Mouse (Mus musculus): ENCODE results near the gene 4930402F06Rik. TPM values are rescaled to one million over a fixed set of nuclear protein-coding genes. Genes with fewer than 3 reads are reported as not detected.
A peak's percentile ranks its signal among the peaks of the same experiment; 100 is the strongest.

Gene 4930402F06Rik
- polyA plus RNA-seq, 1 experiment from 2014 or later = not detected

DNA sequence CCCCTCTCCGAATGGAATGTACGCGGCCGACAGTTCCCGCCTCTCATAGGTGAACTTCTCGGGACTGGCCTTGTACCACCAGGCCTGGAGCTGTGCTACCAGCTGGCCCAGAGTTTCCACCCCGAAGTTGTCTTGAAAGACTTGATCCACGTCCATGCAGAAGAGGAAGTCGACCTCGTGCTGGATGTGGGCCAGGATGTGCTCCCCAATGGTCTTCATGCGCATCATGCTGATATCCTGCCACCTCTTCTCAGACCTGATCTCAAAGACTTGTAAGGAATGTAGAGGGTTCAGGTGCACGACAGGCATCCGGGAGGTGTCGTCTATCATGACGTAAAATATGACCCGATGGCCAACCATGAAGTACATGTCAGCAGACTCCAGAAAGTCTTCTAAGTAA, 5.4 kb upstream of the 4930402F06Rik start:
- no peak for DNase-seq (ENCODE audit: low spot score)
- Histone ChIP-seq H3K4me1 (ENCODE audit: control insufficient read depth, insufficient read depth, low read length) (no peaks in the 10 kb centered on the region), H3K4me3 (ENCODE audit: low read depth, low read length) (no peak overlapping the region), H3K36me3 (replicated peaks; ENCODE audit: control insufficient read depth, insufficient read depth, low read depth, low read length) (no peaks in the 10 kb centered on the region), H3K9me3 (replicated peaks; ENCODE audit: control insufficient read depth, low read length) (no peaks in the 10 kb centered on the region), H3K27me3 (ENCODE audit: control insufficient read depth, insufficient read depth, low read length) (no peaks in the 10 kb centered on the region), H3K9ac (replicated peaks; ENCODE audit: low read length) (no peak overlapping the region), H3K27ac (replicated peaks; ENCODE audit: low read depth, low read length) (no peak overlapping the region), H3K4me2 (ENCODE audit: low read depth, low read length) (no peak overlapping the region)
- WGBS = 91% methylated on average over 16 of the region's 16 CpGs
- ATAC-seq (replicated peaks; ENCODE audit: insufficient number of reproducible peaks, low FRiP score, low TSS enrichment, low read depth) = no peak

- Histone ChIP-seq H3K9ac (replicated peaks; ENCODE audit: low read length) (no peak overlapping the region), H3K27me3 (ENCODE audit: control insufficient read depth, insufficient read depth, low read length) (no peaks in the 10 kb centered on the region), H3K4me2 (ENCODE audit: low read depth, low read length) (no peak overlapping the region), H3K4me3 (ENCODE audit: low read depth, low read length) (no peak overlapping the region), H3K9me3 (replicated peaks; ENCODE audit: control insufficient read depth, low read length) (no peaks in the 10 kb centered on the region), H3K27ac (replicated peaks; ENCODE audit: low read depth, low read length) (no peak overlapping the region), H3K4me1 (ENCODE audit: control insufficient read depth, insufficient read depth, low read length) (no peaks in the 10 kb centered on the region), H3K36me3 (replicated peaks; ENCODE audit: control insufficient read depth, insufficient read depth, low read depth, low read length) (no peaks in the 10 kb centered on the region)
- WGBS = 91% methylated on average over 7 of the region's 7 CpGs
- DNase-seq (ENCODE audit: low spot score) (no peak), ATAC-seq (replicated peaks; ENCODE audit: insufficient number of reproducible peaks, low FRiP score, low TSS enrichment, low read depth) (no peak)
These were observed 3.8 kb upstream of the 4930402F06Rik start for GRCm38 (mm10) chr2:35400739-35401138.

DNA sequence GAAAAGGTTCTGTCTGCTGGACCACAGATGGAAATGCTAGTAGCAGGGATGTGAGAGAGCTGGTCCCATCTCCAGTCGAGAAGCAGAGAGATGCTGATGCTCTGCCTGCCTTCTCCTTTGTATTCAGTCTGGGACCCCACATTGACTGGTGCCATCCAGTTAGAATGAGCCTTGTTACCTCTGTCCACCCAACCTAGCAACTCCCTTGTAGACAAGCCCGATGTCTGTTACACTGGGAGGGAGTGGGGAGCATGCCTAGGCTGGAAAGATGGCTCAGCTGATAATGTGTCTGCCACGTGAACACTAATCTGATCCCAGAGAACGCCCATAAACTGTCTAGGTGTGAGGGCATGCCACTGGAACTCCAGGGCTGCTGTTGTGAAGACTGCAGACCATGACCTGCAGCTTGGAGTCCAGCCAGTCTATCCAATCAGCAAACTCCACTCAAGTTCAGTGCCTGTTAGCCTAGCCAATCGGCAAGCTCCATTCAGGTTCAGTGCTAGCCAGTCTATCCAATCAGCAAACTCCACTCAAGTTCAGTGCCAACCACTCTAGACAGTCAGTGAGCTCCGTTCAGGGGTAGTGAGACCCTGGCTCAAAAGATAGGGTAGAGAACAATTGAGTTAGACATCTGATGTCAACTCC, 1.3 kb upstream of the 4930402F06Rik start:
- H3K4me3 ChIP-seq (ENCODE audit: low read depth, low read length) = no peak overlapping the region
- no peaks in the 10 kb centered on the region for H3K4me1 ChIP-seq (ENCODE audit: control insufficient read depth, insufficient read depth, low read length)
- no peaks in the 10 kb centered on the region for H3K9me3 ChIP-seq (replicated peaks; ENCODE audit: control insufficient read depth, low read length)
- ATAC-seq (replicated peaks; ENCODE audit: insufficient number of reproducible peaks, low FRiP score, low TSS enrichment, low read depth) (no peak), DNase-seq (ENCODE audit: low spot score) (no peak)
- WGBS = 83% methylated on average over 6 of the region's 6 CpGs
- H3K4me2 ChIP-seq (ENCODE audit: low read depth, low read length) = no peak overlapping the region
- H3K36me3 ChIP-seq (replicated peaks; ENCODE audit: control insufficient read depth, insufficient read depth, low read depth, low read length) = no peaks in the 10 kb centered on the region
- H3K9ac ChIP-seq (replicated peaks; ENCODE audit: low read length) = no peak overlapping the region
- no peaks in the 10 kb centered on the region for H3K27me3 ChIP-seq (ENCODE audit: control insufficient read depth, insufficient read depth, low read length)
- no peak overlapping the region for H3K27ac ChIP-seq (replicated peaks; ENCODE audit: low read depth, low read length)

DNA sequence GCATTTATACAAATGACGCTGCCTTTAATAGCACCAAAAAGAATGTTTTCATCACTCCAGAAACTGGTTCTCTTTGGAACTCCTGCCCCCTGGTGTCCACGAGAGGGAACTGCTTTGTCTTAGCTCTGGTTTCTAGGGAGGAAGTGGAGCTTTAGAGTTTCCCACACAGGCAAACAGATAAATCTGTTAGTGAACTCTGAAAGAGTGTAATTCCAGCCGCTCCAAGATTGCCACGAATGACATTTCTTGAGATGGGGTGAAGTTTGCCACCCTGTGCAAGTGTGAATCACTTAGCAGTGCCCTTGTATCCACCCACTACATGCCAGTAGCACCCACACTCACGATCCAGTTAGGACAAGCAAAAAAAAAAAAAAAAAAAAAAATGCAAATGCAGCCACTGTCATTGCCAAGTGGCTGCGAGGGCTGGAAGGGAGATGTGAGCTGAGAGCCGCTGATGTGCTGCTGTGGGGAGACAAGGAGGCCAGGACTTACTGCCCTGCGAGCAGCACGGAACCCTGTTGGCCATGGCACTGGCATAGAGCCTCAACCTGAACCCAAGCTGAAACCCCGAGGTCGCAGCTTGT, 707 bp upstream of the 4930402F06Rik start:
- Histone ChIP-seq H3K27ac (replicated peaks; ENCODE audit: low read depth, low read length) (no peak overlapping the region), H3K36me3 (replicated peaks; ENCODE audit: control insufficient read depth, insufficient read depth, low read depth, low read length) (no peaks in the 10 kb centered on the region), H3K4me1 (ENCODE audit: control insufficient read depth, insufficient read depth, low read length) (no peaks in the 10 kb centered on the region), H3K4me2 (ENCODE audit: low read depth, low read length) (no peak overlapping the region), H3K4me3 (ENCODE audit: low read depth, low read length) (no peak overlapping the region), H3K27me3 (ENCODE audit: control insufficient read depth, insufficient read depth, low read length) (no peaks in the 10 kb centered on the region), H3K9ac (replicated peaks; ENCODE audit: low read length) (no peak overlapping the region), H3K9me3 (replicated peaks; ENCODE audit: control insufficient read depth, low read length) (no peaks in the 10 kb centered on the region)
- DNase-seq (ENCODE audit: low spot score) (peak; percentile 79), ATAC-seq (replicated peaks; ENCODE audit: insufficient number of reproducible peaks, low FRiP score, low TSS enrichment, low read depth) (no peak)
- 56% methylated on average over 11 of the region's 11 CpGs for WGBS

DNA sequence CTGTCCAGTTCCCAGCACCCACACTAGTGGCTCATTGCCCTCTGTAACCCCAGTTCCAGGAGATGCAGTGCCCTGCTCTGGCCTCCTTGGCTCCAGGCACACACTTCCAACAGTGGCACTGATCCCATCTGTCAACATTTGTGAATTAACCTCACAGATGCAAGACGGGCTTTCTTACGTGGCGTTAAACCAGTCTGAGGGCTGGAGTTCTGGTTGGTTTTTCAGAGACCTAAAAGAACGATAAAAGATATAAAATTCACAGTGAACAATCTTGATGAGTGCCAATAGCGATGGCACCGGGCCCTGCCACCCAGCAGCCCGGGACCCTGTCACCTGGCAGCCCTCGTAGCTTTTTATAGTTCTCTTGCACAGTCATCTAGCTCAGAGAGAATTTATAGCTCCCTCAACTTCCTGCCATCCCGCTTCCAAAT, 11.5 kb downstream of the 4930402F06Rik start:
- Histone ChIP-seq H3K4me2 (ENCODE audit: low read depth, low read length) (no peak overlapping the region), H3K27ac (replicated peaks; ENCODE audit: low read depth, low read length) (no peak overlapping the region), H3K4me3 (ENCODE audit: low read depth, low read length) (no peak overlapping the region), H3K36me3 (replicated peaks; ENCODE audit: control insufficient read depth, insufficient read depth, low read depth, low read length) (no peaks in the 10 kb centered on the region), H3K9ac (replicated peaks; ENCODE audit: low read length) (no peak overlapping the region), H3K9me3 (replicated peaks; ENCODE audit: control insufficient read depth, low read length) (no peaks in the 10 kb centered on the region), H3K27me3 (ENCODE audit: control insufficient read depth, insufficient read depth, low read length) (no peaks in the 10 kb centered on the region), H3K4me1 (ENCODE audit: control insufficient read depth, insufficient read depth, low read length) (no peaks in the 10 kb centered on the region)
- WGBS = 83% methylated on average over 9 of the region's 9 CpGs
- no peak for ATAC-seq (replicated peaks; ENCODE audit: insufficient number of reproducible peaks, low FRiP score, low TSS enrichment, low read depth)
- no peak for DNase-seq (ENCODE audit: low spot score)

DNA sequence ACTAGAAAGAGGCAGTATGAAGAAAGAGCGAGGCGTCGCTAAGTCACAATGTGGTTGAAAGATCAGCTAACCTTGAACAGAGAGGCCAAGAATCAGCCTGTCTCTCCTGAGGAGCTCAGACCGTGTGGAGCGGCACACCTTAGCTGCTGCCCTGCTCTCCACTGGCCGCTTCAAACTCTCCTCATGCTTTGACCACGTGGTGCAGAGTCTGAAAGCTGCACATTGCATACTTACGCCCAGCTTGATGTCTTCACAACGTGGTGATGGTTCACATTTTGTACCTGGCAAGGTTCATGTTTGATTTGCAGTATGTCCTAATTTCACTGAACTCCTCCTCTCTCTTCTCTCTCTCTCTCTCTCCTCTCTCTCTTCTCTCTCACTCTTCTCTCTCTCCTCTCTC, 17.7 kb downstream of the 4930402F06Rik start:
- H3K4me1 ChIP-seq (ENCODE audit: control insufficient read depth, insufficient read depth, low read length) = no peaks in the 10 kb centered on the region
- H3K9ac ChIP-seq (replicated peaks; ENCODE audit: low read length) = no peak overlapping the region
- no peak overlapping the region for H3K4me3 ChIP-seq (ENCODE audit: low read depth, low read length)
- H3K27me3 ChIP-seq (ENCODE audit: control insufficient read depth, insufficient read depth, low read length) = no peaks in the 10 kb centered on the region
- ATAC-seq (replicated peaks; ENCODE audit: insufficient number of reproducible peaks, low FRiP score, low TSS enrichment, low read depth) (no peak), DNase-seq (ENCODE audit: low spot score) (no peak)
- no peaks in the 10 kb centered on the region for H3K36me3 ChIP-seq (replicated peaks; ENCODE audit: control insufficient read depth, insufficient read depth, low read depth, low read length)
- H3K27ac ChIP-seq (replicated peaks; ENCODE audit: low read depth, low read length) = no peak overlapping the region
- no peaks in the 10 kb centered on the region for H3K9me3 ChIP-seq (replicated peaks; ENCODE audit: control insufficient read depth, low read length)
- 74% methylated on average over 9 of the region's 9 CpGs for WGBS
- no peak overlapping the region for H3K4me2 ChIP-seq (ENCODE audit: low read depth, low read length)

DNA sequence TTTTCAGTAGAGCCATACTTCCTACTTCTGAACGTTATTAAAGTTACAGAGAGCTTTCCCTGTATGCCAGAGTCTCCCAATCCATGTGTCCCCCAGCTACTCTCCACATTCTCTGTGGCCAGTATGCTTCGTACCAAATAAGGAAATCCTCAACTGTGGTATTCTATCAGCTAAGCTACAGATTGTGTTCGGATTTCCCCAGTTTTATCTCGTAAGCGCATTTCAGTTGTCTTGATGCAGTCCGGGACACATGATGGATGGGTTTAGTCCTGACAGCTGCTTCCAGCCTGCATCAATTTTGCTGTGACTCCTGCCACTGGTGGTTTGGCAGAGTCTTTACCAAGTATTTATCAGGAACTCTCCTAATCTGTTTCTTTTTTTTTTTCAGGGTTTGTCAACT, 19.4 kb downstream of the 4930402F06Rik start:
- H3K36me3 ChIP-seq (replicated peaks; ENCODE audit: control insufficient read depth, insufficient read depth, low read depth, low read length) = no peaks in the 10 kb centered on the region
- 68% methylated on average over 6 of the region's 6 CpGs for WGBS
- no peak overlapping the region for H3K27ac ChIP-seq (replicated peaks; ENCODE audit: low read depth, low read length)
- H3K4me3 ChIP-seq (ENCODE audit: low read depth, low read length) = no peak overlapping the region
- H3K9ac ChIP-seq (replicated peaks; ENCODE audit: low read length) = no peak overlapping the region
- ATAC-seq (replicated peaks; ENCODE audit: insufficient number of reproducible peaks, low FRiP score, low TSS enrichment, low read depth) = no peak
- no peak for DNase-seq (ENCODE audit: low spot score)
- no peak overlapping the region for H3K4me2 ChIP-seq (ENCODE audit: low read depth, low read length)
- H3K27me3 ChIP-seq (ENCODE audit: control insufficient read depth, insufficient read depth, low read length) = no peaks in the 10 kb centered on the region
- H3K4me1 ChIP-seq (ENCODE audit: control insufficient read depth, insufficient read depth, low read length) = no peaks in the 10 kb centered on the region
- H3K9me3 ChIP-seq (replicated peaks; ENCODE audit: control insufficient read depth, low read length) = no peaks in the 10 kb centered on the region

- ATAC-seq (replicated peaks; ENCODE audit: insufficient number of reproducible peaks, low FRiP score, low TSS enrichment, low read depth) (no peak), DNase-seq (ENCODE audit: low spot score) (peak; percentile 69)
- H3K4me1 ChIP-seq (ENCODE audit: control insufficient read depth, insufficient read depth, low read length) = no peaks in the 10 kb centered on the region
- H3K4me3 ChIP-seq (ENCODE audit: low read depth, low read length) = no peak overlapping the region
- no peaks in the 10 kb centered on the region for H3K9me3 ChIP-seq (replicated peaks; ENCODE audit: control insufficient read depth, low read length)
- H3K27ac ChIP-seq (replicated peaks; ENCODE audit: low read depth, low read length) = no peak overlapping the region
- no peak overlapping the region for H3K9ac ChIP-seq (replicated peaks; ENCODE audit: low read length)
- no peaks in the 10 kb centered on the region for H3K27me3 ChIP-seq (ENCODE audit: control insufficient read depth, insufficient read depth, low read length)
- no peaks in the 10 kb centered on the region for H3K36me3 ChIP-seq (replicated peaks; ENCODE audit: control insufficient read depth, insufficient read depth, low read depth, low read length)
- no peak overlapping the region for H3K4me2 ChIP-seq (ENCODE audit: low read depth, low read length)
- WGBS = 17% methylated on average over 3 of the region's 3 CpGs
These were observed 24.0 kb downstream of the 4930402F06Rik start for GRCm38 (mm10) chr2:35373003-35373402.
